Comparison of ENCODE assay signal across 10 mouse cellular contexts in genomic region chr4:125922317-125922878, GRCm38 (mm10).
A peak's percentile ranks its signal among the peaks of the same experiment; 100 is the strongest.
DNase-seq lines count a peak whose midpoint lies in the region; ATAC-seq lines count a peak whose summit lies in the region.
"Had no signal": no experiment of that assay in that cellular context is flagged by ENCODE, and none has a peak within 500 bp of the region (broad histone marks: within the 10 kb centered on the region; RNA-seq: fewer than 3 reads in every experiment).

No protein-coding gene starts in this region.

- 0 out of 2 replicates have a peak, but pooled peaks have one; percentile 21 for ATAC-seq in hindbrain, embryonic 12.5 days (ENCODE audit: low FRiP score)
- peak; percentile 50; the same call in 1 of the 2 replicates for ATAC-seq in stomach, embryonic 14.5 days (ENCODE audit: insufficient number of reproducible peaks, insufficient read depth, low FRiP score, low read depth)

- H3K9ac ChIP-seq in hindbrain, embryonic 12.5 days, result no peak overlapping the region
- no peak overlapping the region for H3K9ac ChIP-seq in stomach, embryonic 14.5 days (replicated peaks; ENCODE audit: low read depth, low read length)

- H3K27me3 ChIP-seq in embryonic facial prominence, embryonic 10.5 days (replicated peaks; ENCODE audit: low read depth, poor library complexity, severe bottlenecking), result peaks cover 58% of the 10 kb centered on the region
- peaks cover 9% of the 10 kb centered on the region; the same call in 1 of the 2 replicates for H3K27me3 ChIP-seq in hindbrain, embryonic 12.5 days
- H3K27me3 ChIP-seq in stomach, embryonic 14.5 days (ENCODE audit: control insufficient read depth, insufficient read depth, low read length), result no peaks in the 10 kb centered on the region

- H3K4me3 ChIP-seq in embryonic facial prominence, embryonic 10.5 days, result peak overlapping the region; percentile 43
- no peak overlapping the region for H3K4me3 ChIP-seq in hindbrain, embryonic 12.5 days
- no peak overlapping the region for H3K4me3 ChIP-seq in stomach, embryonic 14.5 days (ENCODE audit: low read depth, low read length)
- H3K4me3 ChIP-seq: gastrocnemius, adult 2 months; myocyte had no signal

- peak overlapping the region; percentile 70 for H3K27ac ChIP-seq in embryonic facial prominence, embryonic 10.5 days (replicated peaks)
- H3K27ac ChIP-seq in hindbrain, embryonic 12.5 days, result peak overlapping the region; percentile 66
- no peak overlapping the region; the same call in 1 of the 2 replicates for H3K27ac ChIP-seq in stomach, embryonic 14.5 days (ENCODE audit: low read length)
- H3K27ac ChIP-seq: gastrocnemius, adult 2 months had no signal

- peak overlapping the region; percentile 0; the same call in 1 of the 2 replicates for H3K4me2 ChIP-seq in hindbrain, embryonic 12.5 days (replicated peaks)
- H3K4me2 ChIP-seq in stomach, embryonic 14.5 days (replicated peaks; ENCODE audit: low read depth, low read length), result no peak overlapping the region

- no peaks in the 10 kb centered on the region for H3K36me3 ChIP-seq in embryonic facial prominence, embryonic 10.5 days (replicated peaks)
- no peaks in the 10 kb centered on the region for H3K36me3 ChIP-seq in hindbrain, embryonic 12.5 days
- H3K36me3 ChIP-seq in stomach, embryonic 14.5 days (ENCODE audit: control insufficient read depth, insufficient read depth, low read length), result no peaks in the 10 kb centered on the region

- H3K4me1 ChIP-seq in embryonic facial prominence, embryonic 10.5 days, result peaks cover 37% of the 10 kb centered on the region
- H3K4me1 ChIP-seq in hindbrain, embryonic 12.5 days, result peaks cover 46% of the 10 kb centered on the region
- peaks cover 15% of the 10 kb centered on the region for H3K4me1 ChIP-seq in stomach, embryonic 14.5 days (ENCODE audit: control insufficient read depth, insufficient read depth, low read length)

- WGBS in embryonic facial prominence, embryonic 10.5 days, result 16% methylated on average over 11 of the region's 11 CpGs
- 11% methylated on average over 11 of the region's 11 CpGs for WGBS in hindbrain, embryonic 12.5 days
- 16% methylated on average over 11 of the region's 11 CpGs for WGBS in stomach, embryonic 14.5 days

- H3K9me3 ChIP-seq in embryonic facial prominence, embryonic 10.5 days, result no peaks in the 10 kb centered on the region
- H3K9me3 ChIP-seq in hindbrain, embryonic 12.5 days (replicated peaks), result no peaks in the 10 kb centered on the region
- H3K9me3 ChIP-seq in stomach, embryonic 14.5 days (ENCODE audit: control insufficient read depth, low read depth, low read length), result no peaks in the 10 kb centered on the region

- peak; percentile 36 to 52 for DNase-seq in kidney, postnatal 4 days
- DNase-seq in kidney, postnatal 36 days, result no peak
- DNase-seq in embryonic facial prominence, embryonic 10.5 days (ENCODE audit: low spot score), result no peak
- DNase-seq in T-cell, adult 2 months (ENCODE audit: low spot score), result no peak
- no peak for DNase-seq in layer of hippocampus, postnatal 14 days (ENCODE audit: low spot score in 2 of 2)
- DNase-seq: gastrocnemius, adult 2 months; layer of hippocampus, adult 9-11 months had no signal

Comparison
In these comparisons a context has a peak if more than half of its experiments do, and no peak if none do; other contexts are left out.
1. DNase-seq: peak in kidney, postnatal 4 days (2 of 2); none in kidney, postnatal 36 days (0 of 2), embryonic facial prominence, embryonic 10.5 days (single experiment), T-cell, adult 2 months (single experiment) and layer of hippocampus, postnatal 14 days (0 of 2).